Mouse (Mus musculus) MEL (cell line): ENCODE data around the gene Tab1. TPM values are rescaled to one million over a fixed set of nuclear protein-coding genes. Genes with fewer than 3 reads are reported as not detected.

ENCODE experiments used
- DNase-seq: peaks from one replicate; pipeline ENCODE4 v3.0.0; 2011; ENCODE audit warnings: low read depth, low spot score
- H3K27ac ChIP-seq: 2 replicates; pipeline ENCODE4 v1.5.1; 2012; ENCODE audit warnings: low read depth, mild to moderate bottlenecking, control low read depth, low read length, moderate library complexity; ENCODE audit not compliant: control insufficient read depth
- H3K27me3 ChIP-seq, 2 experiments: fragments of 150-350 bp in 1 of 2; sonication (generic) in 1 of 2; 2 replicates each; pipeline ENCODE4 v1.6.1; 2012; ENCODE audit warnings: low read length in 2 of 2, mild to moderate bottlenecking in 2 of 2, improper control_type of control experiment in 1 of 2, moderate library complexity in 1 of 2; ENCODE audit not compliant: insufficient read depth in 2 of 2, control insufficient read depth in 1 of 2
- H3K36me3 ChIP-seq, 2 experiments: 2 replicates each; pipeline ENCODE4 v1.6.1; 2012 to 2014; ENCODE audit warnings: low read length in 2 of 2, improper control_type of control experiment in 1 of 2, inconsistent platforms in 1 of 2, mild to moderate bottlenecking in 1 of 2; ENCODE audit not compliant: insufficient read depth in 2 of 2, control insufficient read depth in 1 of 2
- H3K4me1 ChIP-seq, 2 experiments: fragments of 150-350 bp in 1 of 2; sonication (generic) in 1 of 2; 2 replicates each; pipeline ENCODE4 v1.6.1; 2012; ENCODE audit warnings: low read length in 2 of 2, improper control_type of control experiment in 1 of 2, mild to moderate bottlenecking in 1 of 2; ENCODE audit not compliant: insufficient read depth in 2 of 2, control insufficient read depth in 1 of 2
- H3K4me3 ChIP-seq, 2 experiments: fragments of 150-350 bp in 1 of 2; sonication (generic) in 1 of 2; 2 replicates each; pipeline ENCODE4 v1.5.1; 2012; ENCODE audit warnings: low read depth in 2 of 2, low read length in 2 of 2, mild to moderate bottlenecking in 2 of 2, moderate library complexity in 2 of 2, control low read depth in 1 of 2, improper control_type of control experiment in 1 of 2; ENCODE audit not compliant: control insufficient read depth in 1 of 2, insufficient read depth in 1 of 2
- H3K79me2 ChIP-seq: 2 replicates; pipeline ENCODE4 v1.6.1; 2012; ENCODE audit warnings: mild to moderate bottlenecking, low read length, moderate library complexity; ENCODE audit not compliant: control insufficient read depth, poor library complexity, insufficient read depth
- H3K9ac ChIP-seq: 2 replicates; pipeline ENCODE4 v1.6.1; 2012; ENCODE audit warnings: low read depth, mild to moderate bottlenecking, control low read depth, low read length, moderate library complexity; ENCODE audit not compliant: control insufficient read depth, poor library complexity, severe bottlenecking
- H3K9me3 ChIP-seq: fragments of 150-350 bp; sonication (generic); replicated peaks from 2 replicates; pipeline ENCODE4 v1.6.1; 2012; ENCODE audit warnings: mild to moderate bottlenecking, low read length, improper control_type of control experiment, moderate library complexity; ENCODE audit not compliant: insufficient read depth
- BHLHE40 ChIP-seq: IDR thresholded peaks from 2 replicates; pipeline ENCODE4 v1.6.1; 2012; ENCODE audit warnings: low read depth, mild to moderate bottlenecking, inconsistent platforms, low read length, improper control_type of control experiment, borderline replicate concordance
- CHD2 ChIP-seq: IDR thresholded peaks from 2 replicates; pipeline ENCODE4 v1.6.1; 2011; ENCODE audit warnings: low read length, improper control_type of control experiment
- CTCF ChIP-seq, 3 experiments: IDR thresholded peaks in 2 of 3; conservative IDR thresholded peaks in 1 of 3; 2 replicates each; pipeline ENCODE4 v1.5.1; 2011 to 2012; ENCODE audit warnings: low read length in 3 of 3, low read depth in 2 of 3, mild to moderate bottlenecking in 2 of 3, improper control_type of control experiment in 1 of 3, inconsistent platforms in 1 of 3, mixed read lengths in 1 of 3, moderate library complexity in 1 of 3; ENCODE audit not compliant: control insufficient read depth in 1 of 3, insufficient read depth in 1 of 3, poor library complexity in 1 of 3, severe bottlenecking in 1 of 3
- E2F4 ChIP-seq: IDR thresholded peaks from 2 replicates; pipeline ENCODE4 v1.6.1; 2011; ENCODE audit warnings: low read depth, low read length, improper control_type of control experiment, borderline replicate concordance
- EP300 ChIP-seq, 2 experiments: IDR thresholded peaks; 2 replicates each; pipeline ENCODE4 v1.6.1; 2011; ENCODE audit warnings: improper control_type of control experiment in 2 of 2, low read length in 2 of 2, low read depth in 1 of 2, mild to moderate bottlenecking in 1 of 2
- GATA1 ChIP-seq: IDR thresholded peaks from 2 replicates; pipeline ENCODE4 v1.6.1; 2011; ENCODE audit warnings: low read depth, low read length, improper control_type of control experiment
- HCFC1 ChIP-seq: IDR thresholded peaks from 2 replicates; pipeline ENCODE4 v1.6.1; 2012; ENCODE audit warnings: low read depth, mild to moderate bottlenecking, inconsistent platforms, low read length, improper control_type of control experiment, moderate library complexity
- JUND ChIP-seq: IDR thresholded peaks from 2 replicates; pipeline ENCODE4 v1.6.1; 2011; ENCODE audit warnings: low read depth, mild to moderate bottlenecking, improper control_type of control experiment, low read length
- KAT2A ChIP-seq: conservative IDR thresholded peaks from 2 replicates; pipeline ENCODE4 v1.6.1; 2012; ENCODE audit warnings: low read depth, low read length, improper control_type of control experiment, inconsistent platforms
- MAFK ChIP-seq: IDR thresholded peaks from 2 replicates; pipeline ENCODE4 v1.6.1; 2011; ENCODE audit warnings: low read depth, mild to moderate bottlenecking, low read length, improper control_type of control experiment, borderline replicate concordance
- MAZ ChIP-seq: IDR thresholded peaks from 2 replicates; pipeline ENCODE4 v1.6.1; 2012; ENCODE audit warnings: low read depth, mild to moderate bottlenecking, inconsistent platforms, low read length, improper control_type of control experiment
- MEF2A ChIP-seq: IDR thresholded peaks from 2 replicates; pipeline ENCODE4 v1.6.1; 2014; ENCODE audit warnings: low read depth, mild to moderate bottlenecking, inconsistent platforms, low read length, improper control_type of control experiment; ENCODE audit not compliant: poor library complexity, insufficient replicate concordance, severe bottlenecking; ENCODE audit errors: extremely low read depth
- NELFE ChIP-seq: IDR thresholded peaks from 2 replicates; pipeline ENCODE4 v1.6.1; 2011; ENCODE audit warnings: low read depth, low read length, improper control_type of control experiment
- NRF1 ChIP-seq: IDR thresholded peaks from 2 replicates; pipeline ENCODE4 v1.6.1; 2014; ENCODE audit warnings: low read depth, mild to moderate bottlenecking, inconsistent platforms, low read length, improper control_type of control experiment, moderate library complexity; ENCODE audit not compliant: poor library complexity, insufficient read depth, severe bottlenecking
- POLR2A ChIP-seq, 2 experiments: IDR thresholded peaks; 2 replicates each; pipeline ENCODE4 v1.6.1; 2011 to 2012; ENCODE audit warnings: low read length in 2 of 2, mild to moderate bottlenecking in 2 of 2, control low read depth in 1 of 2, improper control_type of control experiment in 1 of 2, low read depth in 1 of 2, moderate library complexity in 1 of 2; ENCODE audit not compliant: control insufficient read depth in 1 of 2, insufficient read depth in 1 of 2, poor library complexity in 1 of 2
- POLR2AphosphoS2 ChIP-seq: IDR thresholded peaks from 2 replicates; pipeline ENCODE4 v1.6.1; 2011; ENCODE audit warnings: low read length, improper control_type of control experiment
- POLR2AphosphoS5 ChIP-seq: IDR thresholded peaks from 2 replicates; pipeline ENCODE4 v1.6.1; 2012; ENCODE audit warnings: low read depth, borderline replicate concordance, mild to moderate bottlenecking, inconsistent platforms, low read length, moderate library complexity, mixed read lengths
- RCOR1 ChIP-seq: IDR thresholded peaks from 2 replicates; pipeline ENCODE4 v1.6.1; 2012; ENCODE audit warnings: low read depth, mild to moderate bottlenecking, inconsistent platforms, low read length, improper control_type of control experiment
- SMC3 ChIP-seq: IDR thresholded peaks from 2 replicates; pipeline ENCODE4 v1.6.1; 2011; ENCODE audit warnings: low read depth, low read length, improper control_type of control experiment
- TBP ChIP-seq: IDR thresholded peaks from 2 replicates; pipeline ENCODE4 v1.8.0; 2011; ENCODE audit warnings: low read depth, low read length, improper control_type of control experiment
- TCF12 ChIP-seq: IDR thresholded peaks from 2 replicates; pipeline ENCODE4 v1.6.1; 2014; ENCODE audit warnings: low read depth, mild to moderate bottlenecking, inconsistent platforms, low read length, improper control_type of control experiment, moderate library complexity
- UBTF ChIP-seq: IDR thresholded peaks from 2 replicates; pipeline ENCODE4 v1.6.1; 2012; ENCODE audit warnings: low read depth, mild to moderate bottlenecking, inconsistent platforms, low read length, improper control_type of control experiment, moderate library complexity, borderline replicate concordance; ENCODE audit not compliant: insufficient read depth
- USF1 ChIP-seq: IDR thresholded peaks from 2 replicates; pipeline ENCODE4 v1.6.1; 2014; ENCODE audit warnings: low read depth, mild to moderate bottlenecking, inconsistent platforms, low read length, improper control_type of control experiment, moderate library complexity
- ZC3H11A ChIP-seq: IDR thresholded peaks from 2 replicates; pipeline ENCODE4 v1.6.1; 2012; ENCODE audit warnings: low read depth, mild to moderate bottlenecking, inconsistent platforms, low read length, improper control_type of control experiment
- ZMIZ1 ChIP-seq: IDR thresholded peaks from 2 replicates; pipeline ENCODE4 v1.6.1; 2012; ENCODE audit warnings: low read depth, mild to moderate bottlenecking, inconsistent platforms, low read length, improper control_type of control experiment, moderate library complexity
- ZNF384 ChIP-seq: IDR thresholded peaks from 2 replicates; pipeline ENCODE4 v1.6.1; 2012; ENCODE audit warnings: low read depth, mild to moderate bottlenecking, inconsistent platforms, low read length, improper control_type of control experiment
- polyA plus RNA-seq, 2 experiments: library from polyadenylated mRNA; stranded (reverse) in 1 of 2; unstranded in 1 of 2; fragments of >175 nt in 1 of 2; fragments of >200 nt in 1 of 2; gene quantifications; 2 replicates each; pipeline versions ENCODE4 v1.2.1 to v1.2.4; 2012; ENCODE audit warnings: low replicate concordance in 2 of 2, low read depth in 1 of 2; ENCODE audit not compliant: insufficient read length in 2 of 2, insufficient read depth in 1 of 2, missing spikeins in 1 of 2
- total RNA-seq: library from RNA; depleted of rRNA; stranded (reverse); fragments of 300-350 nt; gene quantifications from 2 replicates; pipeline ENCODE4 v1.2.3, GENCODE M21; 2012

The Tab1 gene
- total and polyA plus RNA-seq, 3 experiments: 23.3 to 31.1 TPM; not detected in 1

- Histone ChIP-seq H3K4me1 (no peaks in the 10 kb centered on the region), H3K27ac (no peak overlapping the region), H3K79me2 (no peaks in the 10 kb centered on the region), H3K9ac (no peak overlapping the region), H3K4me3 (no peak overlapping the region), H3K36me3 (peaks cover 0 to 9% of the 10 kb centered on the region in 2 experiments; a peak in 2 of 4 replicates), H3K27me3 (no peaks in the 10 kb centered on the region), H3K9me3 (no peaks in the 10 kb centered on the region)
- TF ChIP-seq NELFE: no peak
- no peak for TF ChIP-seq EP300 (IDR thresholded peaks at IDR 0.05; ENCODE audit: low read depth in 1 of 2, low read length in 2 of 2)
- no peak for TF ChIP-seq POLR2AphosphoS5
- no peak for TF ChIP-seq CTCF (IDR thresholded peaks at IDR 0.05 in 2 of 3, conservative IDR thresholded peaks at IDR 0.05 in 1 of 3; ENCODE audit: control insufficient read depth in 1 of 3, insufficient read depth in 1 of 3, low read depth in 2 of 3, low read length in 3 of 3, poor library complexity in 1 of 3, severe bottlenecking in 1 of 3)
- TF ChIP-seq MAZ: no peak
- no peak for TF ChIP-seq MEF2A
- no peak for TF ChIP-seq JUND
- TF ChIP-seq UBTF: no peak
- no peak for TF ChIP-seq HCFC1
- TF ChIP-seq USF1: no peak
- no peak for TF ChIP-seq MAFK
- TF ChIP-seq RCOR1: no peak
- TF ChIP-seq KAT2A: no peak
- no peak for DNase-seq
These were observed 13.2 kb downstream of the Tab1 start for GRCm38 (mm10) chr15:80146153-80146552.

- no peak overlapping the region for H3K4me3 ChIP-seq
- H3K9me3 ChIP-seq: no peaks in the 10 kb centered on the region
- no peaks in the 10 kb centered on the region for H3K4me1 ChIP-seq
- H3K36me3 ChIP-seq: peaks cover 0 to 6% of the 10 kb centered on the region in 2 experiments; a peak in 2 of 4 replicates
- TF ChIP-seq CHD2 (no peak), MEF2A (no peak), EP300 (IDR thresholded peaks at IDR 0.05; ENCODE audit: low read depth in 1 of 2, low read length in 2 of 2) (no peak), USF1 (no peak), ZNF384 (no peak), TBP (no peak), POLR2A (IDR thresholded peaks at IDR 0.05; ENCODE audit: control insufficient read depth in 1 of 2, insufficient read depth in 1 of 2, low read depth in 1 of 2, low read length in 2 of 2, poor library complexity in 1 of 2) (no peak), ZMIZ1 (no peak), E2F4 (no peak), GATA1 (no peak), SMC3 (no peak), BHLHE40 (no peak), POLR2AphosphoS2 (no peak), POLR2AphosphoS5 (no peak), TCF12 (no peak), MAZ (no peak), MAFK (no peak), ZC3H11A (no peak), CTCF (IDR thresholded peaks at IDR 0.05 in 2 of 3, conservative IDR thresholded peaks at IDR 0.05 in 1 of 3; ENCODE audit: control insufficient read depth in 1 of 3, insufficient read depth in 1 of 3, low read depth in 2 of 3, low read length in 3 of 3, poor library complexity in 1 of 3, severe bottlenecking in 1 of 3) (no peak), NRF1 (no peak)
- no peak overlapping the region for H3K27ac ChIP-seq
- no peaks in the 10 kb centered on the region for H3K27me3 ChIP-seq
- no peaks in the 10 kb centered on the region for H3K79me2 ChIP-seq
- DNase-seq: no peak
- no peak overlapping the region for H3K9ac ChIP-seq
These were observed 14.2 kb downstream of the Tab1 start for GRCm38 (mm10) chr15:80147090-80147489.
